Mouse (Mus musculus) adrenal gland, postnatal 25 days (tissue): ENCODE results near the gene Ankmy1. TPM values are rescaled to one million over a fixed set of nuclear protein-coding genes. Genes with fewer than 3 reads are reported as not detected.

ENCODE experiments used
- DNase-seq: peaks from one replicate; pipeline ENCODE4 v3.0.0; 2021; ENCODE audit warnings: mixed read lengths
- long read RNA-seq: library from polyadenylated mRNA; stranded (forward); transcript quantifications from one replicate; pipeline ENCODE4 v2.0.0, GENCODE M21; 2021
- total RNA-seq: library from RNA; stranded (reverse); gene quantifications from 2 replicates; pipeline ENCODE4 v1.2.3, GENCODE M21; 2021

Gene Ankmy1
- 0.52 and 1.5 TPM in 2 replicates for total RNA-seq
- long read RNA-seq, partial matches to known transcripts: 0 of 2 reads
- long read RNA-seq, other reads (novel, unspliced or antisense): 2 of 2 reads

GRCm38 (mm10) chr1:92902786-92903185 is at the start of gene Ankmy1:
Ankmy1 (minus strand) TSS chr1:92902906.
- peak; percentile 65 for DNase-seq

- no peak for DNase-seq
Observed at GRCm38 (mm10) chr1:92950607-92951006, 47.9 kb upstream of the Ankmy1 start, which contains the start of gene Gpr35. Gpr35 (plus strand) TSS chr1:92950865.

- peak; percentile 33 for DNase-seq
Observed at GRCm38 (mm10) chr1:92949426-92949825, 46.7 kb upstream of the Ankmy1 start.

- no peak for DNase-seq
Observed at GRCm38 (mm10) chr1:92947966-92948365, 45.3 kb upstream of the Ankmy1 start.

GRCm38 (mm10) chr1:92943219-92943989 is 40.7 kb upstream of the Ankmy1 start:
- DNase-seq: no peak

- no peak for DNase-seq
Observed at GRCm38 (mm10) chr1:92939746-92940145, 37.0 kb upstream of the Ankmy1 start.

- no peak for DNase-seq
Observed at GRCm38 (mm10) chr1:92937797-92938196, 35.1 kb upstream of the Ankmy1 start.

GRCm38 (mm10) chr1:92936467-92936866 is 33.8 kb upstream of the Ankmy1 start:
- no peak for DNase-seq

GRCm38 (mm10) chr1:92935977-92936376 is 33.3 kb upstream of the Ankmy1 start:
- DNase-seq: no peak

GRCm38 (mm10) chr1:92935054-92935962 is 32.6 kb upstream of the Ankmy1 start:
- DNase-seq: peak; percentile 71

- DNase-seq: peak; percentile 89
Observed at GRCm38 (mm10) chr1:92934182-92934827, 31.6 kb upstream of the Ankmy1 start, which contains the start of gene Capn10. Capn10 (plus strand) TSS chr1:92934376.

GRCm38 (mm10) chr1:92933611-92934010 is 30.9 kb upstream of the Ankmy1 start:
- DNase-seq: no peak

- DNase-seq: no peak
Observed at GRCm38 (mm10) chr1:92930171-92930706, 27.5 kb upstream of the Ankmy1 start.

- DNase-seq: no peak
Observed at GRCm38 (mm10) chr1:92921496-92921895, 18.8 kb upstream of the Ankmy1 start.

GRCm38 (mm10) chr1:92920474-92921200 is 17.9 kb upstream of the Ankmy1 start:
- no peak for DNase-seq

- DNase-seq: no peak
Observed at GRCm38 (mm10) chr1:92919775-92920174, 17.1 kb upstream of the Ankmy1 start.

- DNase-seq: no peak
Observed at GRCm38 (mm10) chr1:92919151-92919550, 16.4 kb upstream of the Ankmy1 start.

GRCm38 (mm10) chr1:92916725-92917124 is 14.0 kb upstream of the Ankmy1 start:
- no peak for DNase-seq

- no peak for DNase-seq
Observed at GRCm38 (mm10) chr1:92914993-92915392, 12.3 kb upstream of the Ankmy1 start.

- no peak for DNase-seq
Observed at GRCm38 (mm10) chr1:92914239-92914638, 11.5 kb upstream of the Ankmy1 start.

- DNase-seq: no peak
Observed at GRCm38 (mm10) chr1:92912286-92912685, 9.6 kb upstream of the Ankmy1 start.
